Mouse (Mus musculus): ENCODE results near the gene Cnn2. TPM values are rescaled to one million over a fixed set of nuclear protein-coding genes. Genes with fewer than 3 reads are reported as not detected.
A peak's percentile ranks its signal among the peaks of the same experiment; 100 is the strongest.
"Not testable (repeated sequence)": the region's sequence is repeated elsewhere in the genome, so short reads cannot be mapped to it uniquely, and the experiment has no call there.

The Cnn2 gene
- polyA plus RNA-seq, 1 experiment: 642 TPM

- Histone ChIP-seq H3K4me3 (ENCODE audit: insufficient read depth, low read length) (no peak overlapping the region), H3K27ac (ENCODE audit: insufficient read depth, low read length) (no peak overlapping the region), H3K4me1 (ENCODE audit: control insufficient read depth, insufficient read depth, low read length) (no peaks in the 10 kb centered on the region)
- peak; percentile 51; the same call in 1 of the 2 replicates for TF ChIP-seq CTCF (IDR thresholded peaks at IDR 0.05; ENCODE audit: borderline replicate concordance, insufficient read depth, low read length)
- TF ChIP-seq POLR2A (IDR thresholded peaks at IDR 0.05; ENCODE audit: low read depth, low read length): no peak
Observed at GRCm38 (mm10) chr10:79953946-79954345, 34.4 kb upstream of the Cnn2 start.

- H3K27ac ChIP-seq (ENCODE audit: insufficient read depth, low read length): no peak overlapping the region
- H3K4me1 ChIP-seq (ENCODE audit: control insufficient read depth, insufficient read depth, low read length): no peaks in the 10 kb centered on the region
- no peak overlapping the region for H3K4me3 ChIP-seq (ENCODE audit: insufficient read depth, low read length)
- TF ChIP-seq POLR2A (IDR thresholded peaks at IDR 0.05; ENCODE audit: low read depth, low read length) (no peak), CTCF (IDR thresholded peaks at IDR 0.05; ENCODE audit: borderline replicate concordance, insufficient read depth, low read length) (no peak)
Observed at GRCm38 (mm10) chr10:79955691-79956090, 32.7 kb upstream of the Cnn2 start.

GRCm38 (mm10) chr10:79956643-79957154 lies 31.7 kb upstream of the Cnn2 start:
- Histone ChIP-seq H3K27ac (ENCODE audit: insufficient read depth, low read length) (no peak overlapping the region), H3K4me3 (ENCODE audit: insufficient read depth, low read length) (no peak overlapping the region), H3K4me1 (ENCODE audit: control insufficient read depth, insufficient read depth, low read length) (peaks cover 5% of the 10 kb centered on the region)
- no peak for TF ChIP-seq POLR2A (IDR thresholded peaks at IDR 0.05; ENCODE audit: low read depth, low read length)
- no peak for TF ChIP-seq CTCF (IDR thresholded peaks at IDR 0.05; ENCODE audit: borderline replicate concordance, insufficient read depth, low read length)

GRCm38 (mm10) chr10:79958140-79958816 lies 30.1 kb upstream of the Cnn2 start:
- TF ChIP-seq POLR2A (IDR thresholded peaks at IDR 0.05; ENCODE audit: low read depth, low read length): no peak
- TF ChIP-seq CTCF (IDR thresholded peaks at IDR 0.05; ENCODE audit: borderline replicate concordance, insufficient read depth, low read length): peak; percentile 98
- Histone ChIP-seq H3K27ac (ENCODE audit: insufficient read depth, low read length) (no peak overlapping the region), H3K4me3 (ENCODE audit: insufficient read depth, low read length) (no peak overlapping the region), H3K4me1 (ENCODE audit: control insufficient read depth, insufficient read depth, low read length) (peaks cover 5% of the 10 kb centered on the region)

- H3K27ac ChIP-seq (ENCODE audit: insufficient read depth, low read length); H3K4me1 ChIP-seq (ENCODE audit: control insufficient read depth, insufficient read depth, low read length); H3K4me3 ChIP-seq (ENCODE audit: insufficient read depth, low read length): not testable (repeated sequence)
Observed at GRCm38 (mm10) chr10:79959412-79959811, 29.0 kb upstream of the Cnn2 start.

- Histone ChIP-seq H3K4me1 (ENCODE audit: control insufficient read depth, insufficient read depth, low read length) (peaks cover 5% of the 10 kb centered on the region), H3K27ac (ENCODE audit: insufficient read depth, low read length) (no peak within 1 kb of the TSS), H3K4me3 (ENCODE audit: insufficient read depth, low read length) (peak within 1 kb of the TSS; percentile 79)
- peak; percentile 73 for TF ChIP-seq POLR2A (IDR thresholded peaks at IDR 0.05; ENCODE audit: low read depth, low read length)
- peak; percentile 70 for TF ChIP-seq CTCF (IDR thresholded peaks at IDR 0.05; ENCODE audit: borderline replicate concordance, insufficient read depth, low read length)
Observed at GRCm38 (mm10) chr10:79959847-79960601, 28.4 kb upstream of the Cnn2 start, which contains the start of gene Wdr18. Gene Wdr18 (plus strand): TSS chr10:79960152.

- Histone ChIP-seq H3K4me1 (ENCODE audit: control insufficient read depth, insufficient read depth, low read length) (peaks cover 5% of the 10 kb centered on the region), H3K27ac (ENCODE audit: insufficient read depth, low read length) (no peak overlapping the region), H3K4me3 (ENCODE audit: insufficient read depth, low read length) (peak overlapping the region; percentile 79)
- no peak for TF ChIP-seq CTCF (IDR thresholded peaks at IDR 0.05; ENCODE audit: borderline replicate concordance, insufficient read depth, low read length)
- TF ChIP-seq POLR2A (IDR thresholded peaks at IDR 0.05; ENCODE audit: low read depth, low read length): no peak
Observed at GRCm38 (mm10) chr10:79960671-79961294, 27.6 kb upstream of the Cnn2 start.

GRCm38 (mm10) chr10:79964727-79965126 lies 23.7 kb upstream of the Cnn2 start:
- H3K27ac ChIP-seq (ENCODE audit: insufficient read depth, low read length): no peak overlapping the region
- no peak for TF ChIP-seq POLR2A (IDR thresholded peaks at IDR 0.05; ENCODE audit: low read depth, low read length)
- no peak for TF ChIP-seq CTCF (IDR thresholded peaks at IDR 0.05; ENCODE audit: borderline replicate concordance, insufficient read depth, low read length)
- H3K4me1 ChIP-seq (ENCODE audit: control insufficient read depth, insufficient read depth, low read length): peaks cover 5% of the 10 kb centered on the region
- H3K4me3 ChIP-seq (ENCODE audit: insufficient read depth, low read length): no peak overlapping the region

- H3K4me1 ChIP-seq (ENCODE audit: control insufficient read depth, insufficient read depth, low read length): peaks cover 5% of the 10 kb centered on the region
- no peak overlapping the region for H3K27ac ChIP-seq (ENCODE audit: insufficient read depth, low read length)
- no peak overlapping the region for H3K4me3 ChIP-seq (ENCODE audit: insufficient read depth, low read length)
- TF ChIP-seq POLR2A (IDR thresholded peaks at IDR 0.05; ENCODE audit: low read depth, low read length): no peak
- TF ChIP-seq CTCF (IDR thresholded peaks at IDR 0.05; ENCODE audit: borderline replicate concordance, insufficient read depth, low read length): no peak
Observed at GRCm38 (mm10) chr10:79965325-79965724, 23.1 kb upstream of the Cnn2 start.

Measured in embryonic fibroblast, embryonic 13.5 days (primary cell).